Mouse (Mus musculus) midbrain, embryonic 16.5 days (tissue): ENCODE results near the gene Wdtc1. TPM values are rescaled to one million over a fixed set of nuclear protein-coding genes. Genes with fewer than 3 reads are reported as not detected.

Experiments
- ATAC-seq: fragments of 200-750 bp; cut with Nextera tagmentation; 2 replicates; pipeline ENCODE4 v1.8.0; 2017; ENCODE audit warnings: moderate TSS enrichment
- H3K27ac ChIP-seq: fragments of 300-500 bp; sonication (generic); 2 replicates; pipeline ENCODE4 v1.5.1; 2014; ENCODE audit warnings: mild to moderate bottlenecking, low read length, mixed read lengths
- H3K27me3 ChIP-seq: fragments of 300-500 bp; sonication (generic); 2 replicates; pipeline ENCODE4 v1.6.1; 2014; ENCODE audit warnings: low read depth, low read length, mixed read lengths; ENCODE audit not compliant: control insufficient read depth, insufficient read depth
- H3K36me3 ChIP-seq: fragments of 300-500 bp; sonication (generic); 2 replicates; pipeline ENCODE4 v1.6.1; 2014; ENCODE audit warnings: mild to moderate bottlenecking, low read length, moderate library complexity, mixed read lengths; ENCODE audit not compliant: control insufficient read depth, insufficient read depth
- H3K4me1 ChIP-seq: fragments of 300-500 bp; sonication (generic); 2 replicates; pipeline ENCODE4 v1.6.1; 2014; ENCODE audit warnings: mild to moderate bottlenecking, low read length, mixed read lengths; ENCODE audit not compliant: control insufficient read depth, insufficient read depth
- H3K4me2 ChIP-seq: fragments of 300-500 bp; sonication (generic); 2 replicates; pipeline ENCODE4 v1.6.1; 2014; ENCODE audit warnings: mild to moderate bottlenecking, low read length, mixed read lengths
- H3K4me3 ChIP-seq: fragments of 300-500 bp; sonication (generic); 2 replicates; pipeline ENCODE4 v1.5.1; 2014; ENCODE audit warnings: low read depth, mild to moderate bottlenecking, low read length, moderate library complexity, mixed read lengths
- H3K9ac ChIP-seq: fragments of 300-500 bp; sonication (generic); 2 replicates; pipeline ENCODE4 v1.6.1; 2014; ENCODE audit warnings: low read depth, low read length, mixed read lengths
- H3K9me3 ChIP-seq: fragments of 300-500 bp; sonication (generic); replicated peaks from 2 replicates; pipeline ENCODE4 v1.6.1; 2014; ENCODE audit warnings: mild to moderate bottlenecking, low read length, mixed read lengths; ENCODE audit not compliant: control insufficient read depth, poor library complexity, severe bottlenecking
- WGBS: fragments of 180-500 bp; shearing (Covaris S2); extraction: QIAGEN DNeasy Blood & Tissue Kit; methylation state at CpG from one replicate; pipeline ENCODE4 v1.1.7; 2014; 5-methylcytosine and 5-hydroxymethylcytosine counted together
- polyA plus RNA-seq: library from polyadenylated mRNA; unstranded; fragments of >200 nt; fragmentation: Nextera tagmentation; extraction: Ambion mirVana; gene quantifications from 2 replicates; pipeline ENCODE4 v1.2.1, GENCODE M21; 2015

Wdtc1 gene
- polyA plus RNA-seq = 20.1 and 20.7 TPM in 2 replicates

- Histone ChIP-seq H3K9ac (no peak within 1 kb of the TSS), H3K27me3 (no peaks in the 10 kb centered on the region), H3K4me3 (no peak within 1 kb of the TSS), H3K4me1 (no peaks in the 10 kb centered on the region), H3K4me2 (no peak within 1 kb of the TSS), H3K9me3 (no peaks in the 10 kb centered on the region), H3K36me3 (no peaks in the 10 kb centered on the region), H3K27ac (no peak within 1 kb of the TSS)
- ATAC-seq = no peak
- 89% methylated on average over 23 of the region's 23 CpGs for WGBS
These were observed at the start of gene Wdtc1 for GRCm38 (mm10) chr4:133353367-133354365. Gene Wdtc1 (minus strand): TSS chr4:133353481.

- H3K9me3 ChIP-seq = no peaks in the 10 kb centered on the region
- H3K27me3 ChIP-seq = no peaks in the 10 kb centered on the region
- H3K4me1 ChIP-seq = peaks cover 4% of the 10 kb centered on the region; the same call in 1 of the 2 replicates
- H3K9ac ChIP-seq = no peak overlapping the region
- no peak overlapping the region for H3K27ac ChIP-seq
- 59% methylated on average over 13 of the region's 13 CpGs for WGBS
- no peak overlapping the region for H3K4me3 ChIP-seq
- H3K4me2 ChIP-seq = no peak overlapping the region
- no peak for ATAC-seq
- no peaks in the 10 kb centered on the region for H3K36me3 ChIP-seq
These were observed 48.7 kb upstream of the Wdtc1 start for GRCm38 (mm10) chr4:133402011-133402410.

- Histone ChIP-seq H3K27me3 (no peaks in the 10 kb centered on the region), H3K27ac (no peak overlapping the region), H3K9ac (no peak overlapping the region), H3K36me3 (no peaks in the 10 kb centered on the region), H3K4me1 (peaks cover 8% of the 10 kb centered on the region), H3K4me3 (no peak overlapping the region), H3K9me3 (no peaks in the 10 kb centered on the region), H3K4me2 (no peak overlapping the region)
- WGBS = 68% methylated on average over 7 of the region's 7 CpGs
- ATAC-seq = no peak
These were observed 46.8 kb upstream of the Wdtc1 start for GRCm38 (mm10) chr4:133400098-133400497.

- no peak overlapping the region for H3K4me3 ChIP-seq
- no peak for ATAC-seq
- no peaks in the 10 kb centered on the region for H3K9me3 ChIP-seq
- H3K4me1 ChIP-seq = peaks cover 8% of the 10 kb centered on the region
- H3K27ac ChIP-seq = no peak overlapping the region
- no peak overlapping the region for H3K4me2 ChIP-seq
- no peaks in the 10 kb centered on the region for H3K27me3 ChIP-seq
- no peaks in the 10 kb centered on the region for H3K36me3 ChIP-seq
- H3K9ac ChIP-seq = no peak overlapping the region
- 91% methylated on average over 6 of the region's 6 CpGs for WGBS
These were observed 46.2 kb upstream of the Wdtc1 start for GRCm38 (mm10) chr4:133399509-133399908.

- 85% methylated on average over 5 of the region's 5 CpGs for WGBS
- Histone ChIP-seq H3K27ac (no peak overlapping the region), H3K9ac (no peak overlapping the region), H3K4me1 (peaks cover 8% of the 10 kb centered on the region), H3K9me3 (no peaks in the 10 kb centered on the region), H3K27me3 (no peaks in the 10 kb centered on the region), H3K4me3 (no peak overlapping the region), H3K4me2 (no peak overlapping the region), H3K36me3 (no peaks in the 10 kb centered on the region)
- no peak for ATAC-seq
These were observed 45.3 kb upstream of the Wdtc1 start for GRCm38 (mm10) chr4:133398619-133399018.

GRCm38 (mm10) chr4:133397961-133398360 lies 44.7 kb upstream of the Wdtc1 start:
- Histone ChIP-seq H3K4me2 (no peak overlapping the region), H3K27me3 (no peaks in the 10 kb centered on the region), H3K9ac (no peak overlapping the region), H3K36me3 (no peaks in the 10 kb centered on the region), H3K4me3 (no peak overlapping the region), H3K4me1 (peaks cover 8% of the 10 kb centered on the region), H3K27ac (no peak overlapping the region), H3K9me3 (no peaks in the 10 kb centered on the region)
- WGBS = 85% methylated on average over 8 of the region's 8 CpGs
- ATAC-seq = no peak

GRCm38 (mm10) chr4:133397299-133397698 lies 44.0 kb upstream of the Wdtc1 start:
- H3K36me3 ChIP-seq = no peaks in the 10 kb centered on the region
- WGBS = 43% methylated on average over 5 of the region's 5 CpGs

GRCm38 (mm10) chr4:133396079-133396478 lies 42.8 kb upstream of the Wdtc1 start:
- no peak overlapping the region for H3K27ac ChIP-seq
- H3K4me2 ChIP-seq = no peak overlapping the region
- 0 out of 2 replicates have a peak overlapping the region, but pooled peaks have one; percentile 7 for H3K9ac ChIP-seq
- peaks cover 4% of the 10 kb centered on the region for H3K4me1 ChIP-seq
- 67% methylated on average over 2 of the region's 2 CpGs for WGBS
- H3K4me3 ChIP-seq = no peak overlapping the region
- H3K27me3 ChIP-seq = no peaks in the 10 kb centered on the region
- H3K36me3 ChIP-seq = no peaks in the 10 kb centered on the region
- ATAC-seq = no peak
- no peaks in the 10 kb centered on the region for H3K9me3 ChIP-seq

More at GRCm38 (mm10) chr4:133397299-133397698, 44.0 kb upstream of the Wdtc1 start:
- H3K9ac ChIP-seq = no peak overlapping the region
- no peak for ATAC-seq
- H3K4me1 ChIP-seq = peaks cover 8% of the 10 kb centered on the region
- H3K4me3 ChIP-seq = no peak overlapping the region
- no peaks in the 10 kb centered on the region for H3K9me3 ChIP-seq
- no peak overlapping the region for H3K4me2 ChIP-seq
- H3K27me3 ChIP-seq = no peaks in the 10 kb centered on the region
- H3K27ac ChIP-seq = no peak overlapping the region

- Histone ChIP-seq H3K27ac (no peak overlapping the region), H3K36me3 (no peaks in the 10 kb centered on the region), H3K27me3 (no peaks in the 10 kb centered on the region), H3K4me2 (no peak overlapping the region), H3K4me3 (no peak overlapping the region), H3K9ac (no peak overlapping the region), H3K9me3 (no peaks in the 10 kb centered on the region), H3K4me1 (peaks cover 6% of the 10 kb centered on the region)
- ATAC-seq = no peak
- WGBS = 86% methylated on average over 4 of the region's 4 CpGs
These were observed 41.8 kb upstream of the Wdtc1 start for GRCm38 (mm10) chr4:133394981-133395573.
